ENCODE assay signal across 8 mouse cellular contexts in the genomic region with DNA sequence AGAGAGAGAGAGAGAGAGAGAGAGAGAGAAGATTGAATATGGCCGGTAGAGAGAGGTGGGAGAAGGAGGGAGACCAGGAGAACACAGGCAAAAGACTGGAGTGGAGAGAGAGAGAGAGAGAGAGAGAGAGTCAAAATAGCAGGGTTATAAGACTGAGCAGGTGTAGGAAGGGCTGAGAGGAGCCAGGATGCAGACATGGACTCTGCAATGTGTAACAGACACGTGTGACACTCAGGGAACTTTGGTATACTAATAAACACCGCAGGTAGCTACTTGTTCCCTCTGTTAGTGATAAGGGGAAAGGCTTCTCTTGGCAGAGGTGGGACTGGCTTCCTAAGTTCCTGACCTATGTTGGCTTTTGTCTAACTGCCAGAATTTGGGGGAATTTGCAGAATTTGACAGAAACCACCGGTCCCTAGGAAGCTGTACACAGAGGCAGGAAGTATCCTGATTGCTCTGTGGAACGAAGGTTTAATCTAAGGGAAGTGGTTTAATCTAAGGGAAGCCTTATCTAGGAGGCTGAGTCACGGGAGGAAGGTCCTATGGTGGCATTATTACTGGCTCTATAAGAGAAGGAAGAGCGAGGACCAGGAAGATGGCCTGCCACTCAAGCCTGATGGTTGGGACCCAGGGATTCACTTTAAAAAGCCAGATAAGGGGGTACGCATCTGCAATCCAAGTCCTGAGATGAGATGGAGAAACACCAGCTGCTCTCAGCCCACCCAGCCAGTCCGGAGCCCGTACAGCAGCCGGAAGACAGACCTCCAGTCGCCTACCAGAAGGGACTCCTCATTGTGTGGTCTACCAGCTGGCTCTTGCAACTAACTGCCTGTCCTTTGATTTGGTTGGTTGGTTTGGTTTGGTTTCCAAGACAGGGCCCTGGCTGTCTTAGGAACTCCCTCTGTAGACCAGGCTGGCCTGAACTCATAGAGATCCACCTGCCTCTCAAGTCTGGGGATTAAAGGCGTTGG. TPM values are rescaled to one million over a fixed set of nuclear protein-coding genes. Genes with fewer than 3 reads are reported as not detected.
DNase-seq lines count a peak whose midpoint lies in the region; ATAC-seq and TF ChIP-seq lines count a peak whose summit lies in the region.

No protein-coding gene starts in this region.

- no peaks in the 10 kb centered on the region for H3K27me3 ChIP-seq in heart, postnatal 0 days (ENCODE audit: control insufficient read depth, insufficient read depth, low read length)
- H3K27me3 ChIP-seq in limb, embryonic 13.5 days: peaks cover 5% of the 10 kb centered on the region; the same call in 1 of the 2 replicates
- no peaks in the 10 kb centered on the region; the same call in 1 of the 2 replicates for H3K27me3 ChIP-seq in neural tube, embryonic 15.5 days (replicated peaks)

- peak; percentile 53 for DNase-seq in testis, postnatal 10 days (ENCODE audit: low spot score)
- DNase-seq in testis, postnatal 14 days (ENCODE audit: low spot score): no peak
- DNase-seq in heart, postnatal 0 days (ENCODE audit: low spot score): no peak
- DNase-seq in right cerebral cortex, adult 18-20 months: no peak
- DNase-seq in urinary bladder, postnatal 25 days (ENCODE audit: low spot score): no peak
- no peak for DNase-seq in layer of hippocampus, postnatal 25 days (ENCODE audit: extremely low spot score in 1 of 2, low spot score in 1 of 2)

- H3K9ac ChIP-seq in heart, postnatal 0 days (replicated peaks; ENCODE audit: low read depth, low read length): 0 out of 2 replicates have a peak overlapping the region, but pooled peaks have one; percentile 51
- peak overlapping the region; percentile 67; the same call in 1 of the 2 replicates for H3K9ac ChIP-seq in limb, embryonic 13.5 days
- H3K9ac ChIP-seq in neural tube, embryonic 15.5 days (replicated peaks): peak overlapping the region; percentile 62; the same call in 1 of the 2 replicates

- H3K4me1 ChIP-seq in heart, postnatal 0 days (ENCODE audit: control insufficient read depth, insufficient read depth): peaks cover 19% of the 10 kb centered on the region
- peaks cover 5% of the 10 kb centered on the region; the same call in 1 of the 2 replicates for H3K4me1 ChIP-seq in limb, embryonic 13.5 days
- peaks cover 16% of the 10 kb centered on the region for H3K4me1 ChIP-seq in neural tube, embryonic 15.5 days

- H3K4me3 ChIP-seq in heart, postnatal 0 days (ENCODE audit: low read depth, low read length): no peak overlapping the region
- H3K4me3 ChIP-seq in limb, embryonic 13.5 days: peak overlapping the region; percentile 47
- peak overlapping the region; percentile 42 for H3K4me3 ChIP-seq in neural tube, embryonic 15.5 days (replicated peaks)

- no peak for TF ChIP-seq EP300 in heart, postnatal 0 days (IDR thresholded peaks at IDR 0.05; ENCODE audit: low read depth)

- 40% methylated on average over 13 of the region's 13 CpGs for WGBS in heart, postnatal 0 days
- 76% methylated on average over 13 of the region's 13 CpGs for WGBS in limb, embryonic 13.5 days
- 71% methylated on average over 13 of the region's 13 CpGs for WGBS in neural tube, embryonic 15.5 days

- H3K4me2 ChIP-seq in heart, postnatal 0 days (ENCODE audit: low read depth, low read length): peak overlapping the region; percentile 88
- peak overlapping the region; percentile 84 for H3K4me2 ChIP-seq in limb, embryonic 13.5 days (replicated peaks)
- peak overlapping the region; percentile 82 for H3K4me2 ChIP-seq in neural tube, embryonic 15.5 days

- H3K36me3 ChIP-seq in heart, postnatal 0 days (replicated peaks; ENCODE audit: control insufficient read depth, insufficient read depth, low read length): no peaks in the 10 kb centered on the region
- no peaks in the 10 kb centered on the region for H3K36me3 ChIP-seq in limb, embryonic 13.5 days
- no peaks in the 10 kb centered on the region for H3K36me3 ChIP-seq in neural tube, embryonic 15.5 days

- peak overlapping the region; percentile 75 for H3K27ac ChIP-seq in heart, postnatal 0 days (ENCODE audit: low read depth)
- peak overlapping the region; percentile 3; the same call in 1 of the 2 replicates for H3K27ac ChIP-seq in limb, embryonic 13.5 days
- H3K27ac ChIP-seq in neural tube, embryonic 15.5 days (replicated peaks): peak overlapping the region; percentile 85

- ATAC-seq in heart, postnatal 0 days (ENCODE audit: insufficient read depth, low read depth): no peak
- no peak for ATAC-seq in limb, embryonic 13.5 days (ENCODE audit: low FRiP score, low read depth)
- ATAC-seq in neural tube, embryonic 15.5 days (ENCODE audit: low FRiP score): no peak

- no peak for TF ChIP-seq CTCF in heart, postnatal 0 days (IDR thresholded peaks at IDR 0.05; ENCODE audit: low read depth)

- no peaks in the 10 kb centered on the region for H3K9me3 ChIP-seq in heart, postnatal 0 days (replicated peaks; ENCODE audit: control insufficient read depth, low read length)
- H3K9me3 ChIP-seq in limb, embryonic 13.5 days: no peaks in the 10 kb centered on the region
- H3K9me3 ChIP-seq in neural tube, embryonic 15.5 days (replicated peaks): no peaks in the 10 kb centered on the region

RNA-seq across cellular contexts. Expression of gene Mymx, which starts 27.3 kb away (rescaled TPM):
- not detected in 2 replicates for total RNA-seq in heart, postnatal 0 days (2014; rRNA removed; ENCODE audit: low replicate concordance)
- not detected in 2 replicates for polyA plus RNA-seq in heart, postnatal 0 days (2015; fragmentation: Nextera tagmentation; extraction: Ambion mirVana)
- 26.5 and 26.7 TPM in 2 replicates for polyA plus RNA-seq in limb, embryonic 13.5 days (2015; fragmentation: Nextera tagmentation; extraction: Ambion mirVana)
- 1.5 and 1.6 TPM in 2 replicates for polyA plus RNA-seq in neural tube, embryonic 15.5 days (2015; fragmentation: Nextera tagmentation; extraction: Ambion mirVana)
- not detected for total RNA-seq in layer of hippocampus, postnatal 25 days (2021)

RNA-seq across cellular contexts. Expression of gene Slc29a1, which starts 29.8 kb away (rescaled TPM):
- total RNA-seq in heart, postnatal 0 days (2014; rRNA removed; ENCODE audit: low replicate concordance): 236 and 368 TPM in 2 replicates
- polyA plus RNA-seq in heart, postnatal 0 days (2015; fragmentation: Nextera tagmentation; extraction: Ambion mirVana): 105 and 107 TPM in 2 replicates
- polyA plus RNA-seq in limb, embryonic 13.5 days (2015; fragmentation: Nextera tagmentation; extraction: Ambion mirVana): 74.0 and 83.4 TPM in 2 replicates
- 42.8 and 77.5 TPM in 2 replicates for polyA plus RNA-seq in neural tube, embryonic 15.5 days (2015; fragmentation: Nextera tagmentation; extraction: Ambion mirVana)
- total RNA-seq in layer of hippocampus, postnatal 25 days (2021): 10 to 100 TPM; 19.0 to 19.9 TPM

RNA-seq across cellular contexts. Expression of gene Capn11, which starts 30.0 kb away (rescaled TPM):
- 0.43 and 0.76 TPM in 2 replicates for total RNA-seq in heart, postnatal 0 days (2014; rRNA removed; ENCODE audit: low replicate concordance)
- not detected in 2 replicates for polyA plus RNA-seq in heart, postnatal 0 days (2015; fragmentation: Nextera tagmentation; extraction: Ambion mirVana)
- 0.26 and 0.42 TPM in 2 replicates for polyA plus RNA-seq in limb, embryonic 13.5 days (2015; fragmentation: Nextera tagmentation; extraction: Ambion mirVana)
- 0.77 and 1.2 TPM in 2 replicates for polyA plus RNA-seq in neural tube, embryonic 15.5 days (2015; fragmentation: Nextera tagmentation; extraction: Ambion mirVana)
- under 1 TPM; 0.19 to 0.20 TPM for total RNA-seq in layer of hippocampus, postnatal 25 days (2021)

RNA-seq across cellular contexts. Expression of gene Hsp90ab1, which starts 56.1 kb away (rescaled TPM):
- 716 and 846 TPM in 2 replicates for total RNA-seq in heart, postnatal 0 days (2014; rRNA removed; ENCODE audit: low replicate concordance)
- polyA plus RNA-seq in heart, postnatal 0 days (2015; fragmentation: Nextera tagmentation; extraction: Ambion mirVana): 756 and 767 TPM in 2 replicates
- polyA plus RNA-seq in limb, embryonic 13.5 days (2015; fragmentation: Nextera tagmentation; extraction: Ambion mirVana): 1,635 and 1,682 TPM in 2 replicates
- polyA plus RNA-seq in neural tube, embryonic 15.5 days (2015; fragmentation: Nextera tagmentation; extraction: Ambion mirVana): 1,466 and 1,575 TPM in 2 replicates
- total RNA-seq in layer of hippocampus, postnatal 25 days (2021): 1,000 to 10,000 TPM; 1,671 to 1,815 TPM

RNA-seq across cellular contexts. Expression of gene Mrpl14, which starts 57.0 kb away (rescaled TPM):
- 34.7 and 98.0 TPM in 2 replicates for total RNA-seq in heart, postnatal 0 days (2014; rRNA removed; ENCODE audit: low replicate concordance)
- 152 and 162 TPM in 2 replicates for polyA plus RNA-seq in heart, postnatal 0 days (2015; fragmentation: Nextera tagmentation; extraction: Ambion mirVana)
- 136 and 140 TPM in 2 replicates for polyA plus RNA-seq in limb, embryonic 13.5 days (2015; fragmentation: Nextera tagmentation; extraction: Ambion mirVana)
- 129 and 132 TPM in 2 replicates for polyA plus RNA-seq in neural tube, embryonic 15.5 days (2015; fragmentation: Nextera tagmentation; extraction: Ambion mirVana)
- 10 to 100 TPM; 40.0 to 40.9 TPM for total RNA-seq in layer of hippocampus, postnatal 25 days (2021)

Comparison
In these comparisons a context has a peak if more than half of its experiments do, and no peak if none do; other contexts are left out.
1. H3K27ac ChIP-seq: peak in every context shown above with its lines; median percentile 85 in neural tube, embryonic 15.5 days; 75 in heart, postnatal 0 days; 3 in limb, embryonic 13.5 days.
2. RNA of gene Mymx, which starts 27.3 kb away (polyA plus RNA-seq): 26.5 to 26.7 TPM in limb, embryonic 13.5 days; 1.5 to 1.6 TPM in neural tube, embryonic 15.5 days and not detected in heart, postnatal 0 days; every median in the first group is over 10 times any median in the second.
3. Peak in every context shown above with its lines, with median percentiles within 50 percentile points of each other: H3K4me2 ChIP-seq and H3K9ac ChIP-seq.